Mouse (Mus musculus): Measurements from ENCODE around the gene Fgg.

DNA sequence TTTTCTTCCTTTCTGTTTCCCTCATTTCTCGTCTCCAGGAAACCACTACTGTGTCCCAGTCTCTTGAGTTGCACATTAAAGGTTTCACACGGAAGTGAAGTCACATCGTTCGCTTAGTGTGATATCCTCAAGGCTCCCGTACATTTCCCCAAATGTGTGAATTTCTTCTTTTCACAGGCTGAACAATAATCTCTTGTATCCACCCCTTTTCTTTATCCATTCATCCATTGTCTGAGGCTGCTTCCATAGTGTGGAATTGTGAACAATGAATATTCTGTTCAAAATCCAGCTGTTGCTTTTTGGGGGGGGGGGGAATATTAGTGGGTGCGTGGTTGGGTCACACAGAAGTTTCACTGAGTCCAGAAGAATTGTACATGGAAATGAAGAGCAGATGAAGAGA, 17.5 kb downstream of the Fgg start:
- TF ChIP-seq EP300 (IDR thresholded peaks at IDR 0.05; ENCODE audit: low read depth) (no peak), CTCF (IDR thresholded peaks at IDR 0.05; ENCODE audit: low read depth) (no peak)

Measured in liver, embryonic 14.5 days (tissue).